Mouse (Mus musculus) midbrain, postnatal 0 days (tissue): ENCODE measurements around the gene Aadat. TPM values are rescaled to one million over a fixed set of nuclear protein-coding genes. Genes with fewer than 3 reads are reported as not detected.
A peak's percentile ranks its signal among the peaks of the same experiment; 100 is the strongest.
"Not testable (repeated sequence)": the region's sequence is repeated elsewhere in the genome, so short reads cannot be mapped to it uniquely, and the experiment has no call there.

Source experiments
- ATAC-seq: fragments of 200-750 bp; cut with Nextera tagmentation; 2 replicates; pipeline ENCODE4 v1.8.0; 2017; ENCODE audit warnings: moderate number of reproducible peaks, mild to moderate bottlenecking, moderate TSS enrichment, moderate library complexity; ENCODE audit not compliant: low FRiP score
- DNase-seq: peaks from one replicate; pipeline ENCODE4 v3.0.0-alpha.2; 2015; ENCODE audit warnings: low spot score
- H3K27ac ChIP-seq: fragments of 300-500 bp; sonication (generic); 2 replicates; pipeline ENCODE4 v1.5.1; 2014; ENCODE audit warnings: low read depth, mild to moderate bottlenecking, low read length, mixed read lengths
- H3K27me3 ChIP-seq: fragments of 300-500 bp; sonication (generic); 2 replicates; pipeline ENCODE4 v1.6.1; 2014; ENCODE audit warnings: low read length, control low read depth, mixed read lengths; ENCODE audit not compliant: insufficient read depth
- H3K36me3 ChIP-seq: fragments of 300-500 bp; sonication (generic); 2 replicates; pipeline ENCODE4 v1.6.1; 2014; ENCODE audit warnings: low read length, control low read depth, mixed read lengths; ENCODE audit not compliant: insufficient read depth
- H3K4me1 ChIP-seq: fragments of 300-500 bp; sonication (generic); 2 replicates; pipeline ENCODE4 v1.6.1; 2014; ENCODE audit warnings: mild to moderate bottlenecking, control low read depth, antibody characterized with exemption, low read length, mixed read lengths; ENCODE audit not compliant: insufficient read depth
- H3K4me2 ChIP-seq: fragments of 300-500 bp; sonication (generic); 2 replicates; pipeline ENCODE4 v1.6.1; 2014; ENCODE audit warnings: low read depth, mild to moderate bottlenecking, low read length, mixed read lengths; ENCODE audit not compliant: poor library complexity, severe bottlenecking
- H3K4me3 ChIP-seq: fragments of 300-500 bp; sonication (generic); 2 replicates; pipeline ENCODE4 v1.5.1; 2014; ENCODE audit warnings: low read depth, mild to moderate bottlenecking, low read length, moderate library complexity
- H3K9ac ChIP-seq: fragments of 300-500 bp; sonication (generic); replicated peaks from 2 replicates; pipeline ENCODE4 v1.6.1; 2014; ENCODE audit warnings: mild to moderate bottlenecking, low read length, moderate library complexity, mixed read lengths; ENCODE audit not compliant: poor library complexity, severe bottlenecking
- H3K9me3 ChIP-seq: fragments of 300-500 bp; sonication (generic); 2 replicates; pipeline ENCODE4 v1.6.1; 2016; ENCODE audit warnings: low read length, control low read depth
- CTCF ChIP-seq: IDR thresholded peaks from 2 replicates; pipeline ENCODE4 v1.5.1; 2016; ENCODE audit warnings: antibody characterized with exemption, mild to moderate bottlenecking
- WGBS: fragments of 180-500 bp; shearing (Covaris S2); extraction: QIAGEN DNeasy Blood & Tissue Kit; methylation state at CpG from one replicate; pipeline ENCODE4 v1.1.7; 2014; 5-methylcytosine and 5-hydroxymethylcytosine counted together
- polyA plus RNA-seq: library from polyadenylated mRNA; unstranded; fragments of >200 nt; fragmentation: Nextera tagmentation; extraction: Ambion mirVana; gene quantifications from 2 replicates; pipeline ENCODE4 v1.2.1, GENCODE M21; 2015
- total RNA-seq: library from RNA; depleted of rRNA; stranded (reverse); fragments of >200 nt; gene quantifications from 2 replicates; pipeline ENCODE4 v1.2.3, GENCODE M21; 2014

Aadat gene
- total and polyA plus RNA-seq, 2 experiments from 2014 or later: 2.9 to 4.3 TPM

- Histone ChIP-seq H3K27ac (no peak within 1 kb of the TSS), H3K4me3 (no peak within 1 kb of the TSS), H3K9me3 (no peaks in the 10 kb centered on the region), H3K36me3 (no peaks in the 10 kb centered on the region), H3K9ac (no peak within 1 kb of the TSS), H3K4me2 (no peak within 1 kb of the TSS), H3K4me1 (no peaks in the 10 kb centered on the region), H3K27me3 (no peaks in the 10 kb centered on the region)
- no peak for TF ChIP-seq CTCF
- WGBS: 49% methylated on average over 2 of the region's 2 CpGs
- no peak for DNase-seq
- no peak for ATAC-seq
Measured at GRCm38 (mm10) chr8:60503098-60503497, 2.6 kb upstream of the Aadat start, which contains the start of gene Gm10283. Gene Gm10283 (minus strand): TSS chr8:60503198.

- no peaks in the 10 kb centered on the region for H3K9me3 ChIP-seq
- TF ChIP-seq CTCF: no peak
- no peak overlapping the region for H3K4me2 ChIP-seq
- H3K4me3 ChIP-seq: no peak overlapping the region
- no peaks in the 10 kb centered on the region for H3K4me1 ChIP-seq
- no peak overlapping the region for H3K9ac ChIP-seq
- DNase-seq (no peak), ATAC-seq (no peak)
- no peak overlapping the region for H3K27ac ChIP-seq
- no peaks in the 10 kb centered on the region for H3K36me3 ChIP-seq
- no peaks in the 10 kb centered on the region for H3K27me3 ChIP-seq
Measured at GRCm38 (mm10) chr8:60518286-60518685, 12.6 kb downstream of the Aadat start.

DNA sequence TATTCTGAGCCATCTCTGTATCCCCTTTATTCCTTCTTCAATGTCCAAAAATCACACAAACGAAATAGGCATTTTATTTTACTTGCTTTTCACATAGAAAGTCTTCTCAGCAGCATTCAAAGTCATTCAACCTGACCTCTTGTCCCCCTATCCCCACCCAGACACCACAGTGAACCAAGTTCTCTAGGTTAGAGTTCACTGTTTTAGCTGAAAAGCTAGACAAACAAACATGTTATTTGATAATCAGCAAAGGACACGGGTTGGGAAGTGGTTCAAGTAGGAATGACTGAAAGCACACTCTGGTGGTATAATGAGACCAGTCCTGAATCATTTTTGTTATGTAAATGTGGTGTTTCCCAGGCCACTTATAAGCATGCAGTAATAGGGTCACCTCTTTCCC lies 29.2 kb downstream of the Aadat start:
- Histone ChIP-seq H3K27ac (no peak overlapping the region), H3K36me3 (no peaks in the 10 kb centered on the region), H3K27me3 (no peaks in the 10 kb centered on the region), H3K9me3 (no peaks in the 10 kb centered on the region), H3K4me1 (no peaks in the 10 kb centered on the region), H3K4me3 (no peak overlapping the region), H3K9ac (no peak overlapping the region), H3K4me2 (no peak overlapping the region)
- TF ChIP-seq CTCF: no peak
- ATAC-seq: no peak
- DNase-seq: no peak
- 44% methylated on average over 2 of the region's 2 CpGs for WGBS

DNA sequence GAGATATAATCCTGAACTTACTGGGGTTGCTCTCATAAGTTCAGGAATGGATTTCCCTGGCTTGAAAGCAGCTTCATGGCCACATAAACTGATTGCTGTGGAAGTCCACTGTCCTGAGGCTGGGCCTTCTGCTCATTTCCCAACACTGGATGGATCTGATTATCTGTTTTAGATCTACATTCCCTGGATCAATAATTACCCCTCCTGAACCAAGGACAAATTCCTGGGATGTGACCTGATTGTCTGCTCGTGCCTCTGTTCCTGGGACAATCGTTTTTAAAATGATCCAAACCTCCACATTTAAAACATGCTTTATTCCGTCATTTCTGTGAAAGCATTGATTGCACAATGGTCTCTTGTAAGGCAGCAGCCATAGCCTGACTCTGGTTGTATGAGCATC lies 61.1 kb downstream of the Aadat start:
- H3K27ac ChIP-seq: no peak overlapping the region
- no peaks in the 10 kb centered on the region for H3K27me3 ChIP-seq
- no peak for DNase-seq
- no peak overlapping the region for H3K9ac ChIP-seq
- H3K4me3 ChIP-seq: no peak overlapping the region
- no peak overlapping the region for H3K4me2 ChIP-seq
- TF ChIP-seq CTCF: no peak
- no peaks in the 10 kb centered on the region for H3K36me3 ChIP-seq
- no peaks in the 10 kb centered on the region for H3K4me1 ChIP-seq
- ATAC-seq: no peak
- no peaks in the 10 kb centered on the region for H3K9me3 ChIP-seq
- 66% methylated on average over 3 of the region's 3 CpGs for WGBS

- ATAC-seq: no peak; the same call in 1 of the 2 replicates
- peak; percentile 60 for DNase-seq
- Histone ChIP-seq H3K27me3 (no peaks in the 10 kb centered on the region), H3K4me2 (no peak overlapping the region), H3K36me3 (no peaks in the 10 kb centered on the region), H3K4me1 (no peaks in the 10 kb centered on the region), H3K9ac (no peak overlapping the region), H3K4me3 (no peak overlapping the region), H3K27ac (no peak overlapping the region), H3K9me3 (no peaks in the 10 kb centered on the region)
- 67% methylated on average over 1 of the region's 1 CpGs for WGBS
- TF ChIP-seq CTCF: no peak
Measured at GRCm38 (mm10) chr8:60577231-60577630, 71.5 kb downstream of the Aadat start.

GRCm38 (mm10) chr8:60583369-60583768 lies 77.6 kb downstream of the Aadat start:
- Histone ChIP-seq H3K4me3 (no peak overlapping the region), H3K9me3 (no peaks in the 10 kb centered on the region), H3K9ac (no peak overlapping the region), H3K27me3 (no peaks in the 10 kb centered on the region), H3K4me1 (no peaks in the 10 kb centered on the region), H3K4me2 (no peak overlapping the region), H3K27ac (no peak overlapping the region), H3K36me3 (no peaks in the 10 kb centered on the region)
- ATAC-seq (no peak), DNase-seq (no peak)
- no peak for TF ChIP-seq CTCF
- 77% methylated on average over 2 of the region's 2 CpGs for WGBS

DNA sequence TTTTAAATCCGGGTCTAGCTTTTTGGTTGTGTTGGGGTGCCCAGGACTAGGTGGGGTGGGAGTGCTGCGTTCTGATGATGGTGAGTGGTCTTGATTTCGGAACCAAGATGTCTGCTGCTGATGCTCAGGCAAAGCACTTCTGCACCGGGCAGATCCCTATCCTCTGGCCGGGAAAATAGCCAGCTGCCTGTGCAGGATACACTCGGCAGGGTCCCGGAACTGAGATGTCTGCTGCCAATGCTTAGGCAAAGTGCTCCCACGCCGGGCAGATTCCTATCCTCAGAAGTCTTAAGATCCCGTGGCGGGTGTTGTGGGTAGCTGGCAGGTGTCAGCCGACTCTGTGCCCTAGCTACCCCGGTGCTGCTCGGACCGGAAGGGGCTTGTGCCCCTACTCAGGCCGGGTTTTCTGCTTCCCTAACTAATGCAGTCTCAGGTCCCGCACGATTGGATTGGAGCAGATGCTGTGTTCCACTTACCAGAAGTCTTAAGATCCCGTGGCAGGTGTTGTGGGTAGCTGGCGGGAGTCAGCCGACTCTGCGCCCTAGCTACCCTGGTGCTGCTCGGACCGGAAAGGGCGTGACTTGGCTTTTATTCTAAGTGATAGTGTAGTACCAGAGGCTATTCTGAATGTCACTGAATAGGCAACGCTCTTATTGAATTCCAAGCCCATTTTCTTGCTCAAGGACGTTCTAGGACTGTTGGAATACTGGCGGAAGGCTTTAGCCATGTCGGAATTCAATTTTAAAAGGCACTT lies 85.8 kb downstream of the Aadat start:
- not testable (repeated sequence) for ATAC-seq, DNase-seq, H3K36me3 ChIP-seq, H3K4me1 ChIP-seq, H3K4me2 ChIP-seq, H3K4me3 ChIP-seq, H3K27ac ChIP-seq, H3K9me3 ChIP-seq, H3K27me3 ChIP-seq, H3K9ac ChIP-seq
- WGBS: 87% methylated on average over 29 of the region's 29 CpGs
